Mouse (Mus musculus) thymus, adult 2 months (tissue): ENCODE measurements around the gene Slc1a7. TPM values are rescaled to one million over a fixed set of nuclear protein-coding genes. Genes with fewer than 3 reads are reported as not detected.

ENCODE experiments used
- DNase-seq: peaks from one replicate; pipeline ENCODE4 v3.0.0; 2021
- H3K27ac ChIP-seq: fragments of 200-500 bp; 2 replicates; pipeline ENCODE4 v1.5.1; 2012; ENCODE audit warnings: low read length, control low read depth; ENCODE audit not compliant: control insufficient read depth, insufficient read depth
- H3K27me3 ChIP-seq: fragments of 200-500 bp; 2 replicates; pipeline ENCODE4 v1.6.1; 2012; ENCODE audit warnings: mild to moderate bottlenecking, low read length, moderate library complexity, mixed read lengths; ENCODE audit not compliant: control insufficient read depth, insufficient read depth
- H3K36me3 ChIP-seq: fragments of 200-500 bp; 2 replicates; pipeline ENCODE4 v1.6.1; 2012; ENCODE audit warnings: mild to moderate bottlenecking, low read length, moderate library complexity; ENCODE audit not compliant: control insufficient read depth, insufficient read depth
- H3K4me1 ChIP-seq: fragments of 200-500 bp; replicated peaks from 2 replicates; pipeline ENCODE4 v1.6.1; 2012; ENCODE audit warnings: low read length; ENCODE audit not compliant: control insufficient read depth, insufficient read depth
- H3K4me3 ChIP-seq: fragments of 200-500 bp; 2 replicates; pipeline ENCODE4 v1.5.1; 2012; ENCODE audit warnings: mild to moderate bottlenecking, low read length, control low read depth, moderate library complexity; ENCODE audit not compliant: control insufficient read depth, insufficient read depth
- CTCF ChIP-seq: fragments of 200-500 bp; IDR thresholded peaks from 2 replicates; pipeline ENCODE4 v1.5.1; 2012; ENCODE audit warnings: mild to moderate bottlenecking, control low read depth, low read length, moderate library complexity, borderline replicate concordance; ENCODE audit not compliant: control insufficient read depth, poor library complexity, insufficient read depth; ENCODE audit errors: extremely low read depth
- POLR2A ChIP-seq: fragments of 200-500 bp; IDR thresholded peaks from 2 replicates; pipeline ENCODE4 v1.6.1; 2012; ENCODE audit warnings: mild to moderate bottlenecking, low read length, control low read depth, moderate library complexity; ENCODE audit not compliant: control insufficient read depth, poor library complexity, insufficient read depth; ENCODE audit errors: extremely low read depth
- WGBS: fragments of 180-500 bp; shearing (Covaris S2); methylation state at CpG from one replicate; pipeline ENCODE4 v1.1.7; 2018; 5-methylcytosine and 5-hydroxymethylcytosine counted together
- polyA plus RNA-seq: library from polyadenylated mRNA; depleted of rRNA; stranded (reverse); fragments of >200 nt; gene quantifications from 2 replicates; pipeline ENCODE4 v1.2.3, GENCODE M21; 2012

Slc1a7 gene
- polyA plus RNA-seq, 1 experiment: 0.18 TPM

DNA sequence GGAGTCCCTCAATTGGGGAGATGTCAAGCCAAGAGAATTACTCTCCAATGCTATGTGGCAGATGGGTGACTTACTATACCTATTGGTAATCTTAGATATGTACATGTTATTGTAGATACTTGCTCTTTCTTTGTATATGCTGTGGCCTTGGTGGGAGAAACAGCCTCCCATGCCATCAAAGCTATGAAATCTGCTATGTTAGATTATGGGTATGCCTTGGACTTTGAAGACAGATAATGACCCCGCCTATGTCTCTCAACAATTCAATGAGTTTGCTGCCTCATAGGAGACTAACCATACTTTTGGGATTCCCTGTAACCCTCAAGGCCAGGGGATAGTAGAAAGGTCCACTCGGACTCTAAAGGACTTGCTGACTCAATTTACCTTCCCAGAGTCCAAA is 39.9 kb upstream of the Slc1a7 start:
- Histone ChIP-seq H3K4me1 (no peaks in the 10 kb centered on the region), H3K27ac (no peak overlapping the region), H3K4me3 (no peak overlapping the region), H3K36me3 (no peaks in the 10 kb centered on the region), H3K27me3 (no peaks in the 10 kb centered on the region)
- 76% methylated on average over 2 of the region's 2 CpGs for WGBS
- DNase-seq: no peak
- TF ChIP-seq CTCF (no peak), POLR2A (no peak)

DNA sequence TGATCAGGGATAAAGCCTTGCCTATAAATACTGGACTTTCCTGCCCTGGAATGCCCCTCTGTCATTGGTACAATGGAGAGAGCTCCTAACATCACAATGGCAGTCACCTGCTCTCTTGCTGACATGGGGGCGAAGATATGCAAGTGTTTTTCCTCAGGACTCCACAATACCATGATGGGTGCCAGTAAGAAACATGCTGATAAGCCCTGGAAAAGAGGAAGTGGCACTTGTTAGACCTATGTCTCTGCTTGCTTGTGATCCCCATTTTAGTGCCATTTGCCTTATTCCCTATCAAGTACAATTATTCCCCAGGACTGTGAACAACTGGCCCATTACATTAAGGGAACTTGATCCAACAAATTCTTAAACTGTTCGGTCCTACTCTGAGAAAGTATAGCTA is 39.4 kb upstream of the Slc1a7 start:
- H3K27me3 ChIP-seq: no peaks in the 10 kb centered on the region
- WGBS: 90% methylated on average over 2 of the region's 2 CpGs
- H3K36me3 ChIP-seq: no peaks in the 10 kb centered on the region
- no peak overlapping the region for H3K27ac ChIP-seq
- H3K4me3 ChIP-seq: no peak overlapping the region
- TF ChIP-seq POLR2A: no peak
- no peaks in the 10 kb centered on the region for H3K4me1 ChIP-seq
- DNase-seq: no peak

DNA sequence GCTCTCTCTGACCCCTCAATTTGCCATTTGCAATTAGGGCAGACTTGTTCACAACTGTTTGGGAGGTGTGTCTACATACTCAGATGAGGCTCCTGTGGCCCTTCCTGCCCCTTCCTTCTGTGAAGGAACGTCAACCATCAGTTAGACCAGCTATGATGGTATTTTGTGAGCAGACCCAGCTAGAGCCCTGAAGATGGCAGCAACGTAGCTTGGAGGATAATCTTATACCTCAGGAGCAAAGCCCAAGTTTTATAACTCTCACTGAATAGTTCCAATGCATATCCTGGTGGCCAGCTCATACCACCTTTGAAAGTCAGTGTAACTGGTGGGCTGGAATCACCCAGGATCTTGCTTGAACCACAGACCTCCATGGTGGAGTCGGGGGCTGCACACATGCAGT is 36.7 kb upstream of the Slc1a7 start:
- WGBS: 91% methylated on average over 3 of the region's 3 CpGs
- H3K4me3 ChIP-seq: no peak overlapping the region
- peaks cover 4% of the 10 kb centered on the region for H3K4me1 ChIP-seq
- no peaks in the 10 kb centered on the region for H3K36me3 ChIP-seq
- no peak for TF ChIP-seq POLR2A
- no peaks in the 10 kb centered on the region for H3K27me3 ChIP-seq
- no peak for DNase-seq
- no peak overlapping the region for H3K27ac ChIP-seq

DNA sequence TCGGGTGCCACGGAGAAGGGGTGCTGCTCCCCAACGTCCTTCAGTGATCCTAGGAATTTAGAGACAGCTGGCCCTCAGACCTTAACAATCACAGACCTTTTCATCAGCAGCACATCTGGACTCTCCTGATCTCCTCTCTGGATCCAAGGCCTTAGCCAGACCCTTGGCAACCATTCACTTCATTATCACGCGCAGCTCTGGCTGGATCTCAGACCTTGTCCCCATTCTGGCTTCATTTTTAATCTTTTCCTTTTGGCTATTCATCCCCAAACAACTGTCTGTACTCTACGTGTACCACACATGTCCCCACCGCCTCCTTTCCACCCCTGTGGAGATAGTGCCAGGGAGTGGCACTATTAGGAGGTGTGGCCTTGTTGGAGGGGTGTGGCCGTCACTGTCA is 34.9 kb upstream of the Slc1a7 start:
- no peak for DNase-seq
- no peaks in the 10 kb centered on the region for H3K36me3 ChIP-seq
- no peak overlapping the region for H3K27ac ChIP-seq
- WGBS: 96% methylated on average over 8 of the region's 8 CpGs
- H3K4me3 ChIP-seq: no peak overlapping the region
- TF ChIP-seq POLR2A (no peak), CTCF (no peak)
- H3K27me3 ChIP-seq: no peaks in the 10 kb centered on the region
- peaks cover 7% of the 10 kb centered on the region for H3K4me1 ChIP-seq

DNA sequence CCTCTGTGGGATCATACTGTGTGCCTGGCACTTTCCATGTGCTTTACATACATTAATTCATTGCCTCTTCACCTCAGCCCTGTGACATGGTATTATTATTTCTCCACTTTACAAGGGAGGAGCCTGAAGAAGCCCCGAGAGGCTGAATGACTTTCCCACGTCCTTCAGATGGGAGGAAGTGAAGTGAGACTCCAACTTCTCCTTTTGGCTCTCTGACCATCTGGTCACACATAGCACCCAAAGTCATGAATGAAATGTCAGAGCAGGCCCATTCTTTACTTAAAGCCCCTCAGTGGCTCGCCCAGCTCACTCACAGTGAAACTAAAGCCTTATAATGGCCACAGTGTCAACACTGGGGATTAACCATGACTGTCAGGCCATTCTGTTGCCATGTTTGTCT is 32.9 kb upstream of the Slc1a7 start:
- WGBS: 42% methylated on average over 3 of the region's 3 CpGs
- H3K27me3 ChIP-seq: no peaks in the 10 kb centered on the region
- H3K36me3 ChIP-seq: no peaks in the 10 kb centered on the region
- no peak for TF ChIP-seq POLR2A
- TF ChIP-seq CTCF: no peak
- H3K4me1 ChIP-seq: peaks cover 18% of the 10 kb centered on the region
- DNase-seq: no peak
- H3K27ac ChIP-seq: no peak overlapping the region
- no peak overlapping the region for H3K4me3 ChIP-seq

DNA sequence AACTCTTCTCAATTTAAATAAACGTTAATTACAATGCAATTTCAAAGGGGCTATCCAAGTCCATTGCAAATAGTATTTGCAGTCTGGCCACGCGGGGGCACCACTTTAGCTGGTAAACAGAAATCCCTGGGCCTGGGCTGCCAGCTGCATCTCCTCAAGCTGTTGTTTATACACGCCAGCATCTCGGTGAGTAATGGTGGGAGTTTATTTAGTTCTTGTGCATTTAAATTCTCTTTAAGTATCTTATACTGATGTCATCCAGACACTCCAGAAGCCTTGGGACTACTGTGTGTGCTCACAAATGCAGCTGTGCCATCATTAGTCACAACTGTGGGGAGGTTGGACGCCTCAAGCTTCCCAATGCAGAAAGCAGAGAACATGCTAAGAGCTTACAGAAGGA is 30.8 kb upstream of the Slc1a7 start:
- no peak overlapping the region for H3K4me3 ChIP-seq
- WGBS: 36% methylated on average over 6 of the region's 6 CpGs
- no peaks in the 10 kb centered on the region for H3K27me3 ChIP-seq
- peak; percentile 59; the same call in 1 of the 2 replicates for TF ChIP-seq CTCF
- TF ChIP-seq POLR2A: no peak
- H3K36me3 ChIP-seq: no peaks in the 10 kb centered on the region
- peaks cover 18% of the 10 kb centered on the region for H3K4me1 ChIP-seq
- peak; percentile 59 for DNase-seq
- no peak overlapping the region for H3K27ac ChIP-seq

DNA sequence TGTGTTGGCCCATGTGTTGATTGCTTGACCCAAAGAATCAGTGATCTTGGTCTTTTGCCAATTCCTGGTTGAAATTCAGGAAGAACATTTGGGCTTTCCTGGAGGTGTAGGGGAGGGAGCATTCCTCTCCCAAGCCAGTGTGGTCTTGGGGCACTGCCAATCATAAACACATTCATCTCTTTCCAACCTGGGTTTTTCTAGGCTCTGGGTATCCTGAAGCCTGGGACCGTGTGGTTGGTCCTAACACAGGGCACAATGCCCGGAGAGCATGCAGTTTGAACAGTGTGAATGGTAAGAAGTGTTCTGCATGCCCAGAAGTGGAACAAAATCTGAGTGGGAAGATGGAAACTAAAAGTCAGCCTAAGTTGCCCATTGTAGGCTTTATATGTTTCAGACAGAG is 30.0 kb upstream of the Slc1a7 start:
- TF ChIP-seq CTCF: no peak
- TF ChIP-seq POLR2A: no peak
- no peak overlapping the region for H3K27ac ChIP-seq
- H3K4me1 ChIP-seq: peaks cover 18% of the 10 kb centered on the region
- WGBS: 94% methylated on average over 2 of the region's 2 CpGs
- no peak for DNase-seq
- H3K4me3 ChIP-seq: no peak overlapping the region
- no peaks in the 10 kb centered on the region for H3K36me3 ChIP-seq
- H3K27me3 ChIP-seq: no peaks in the 10 kb centered on the region
